Mouse (Mus musculus): ENCODE measurements at regions not wholly inside any gene's neighbourhood (a gene's known extent, or its start where the extent isn't known, plus 50 kb on each side); places are given as distances from the start of the nearest gene placed in this dataset.
A peak's percentile ranks its signal among the peaks of the same experiment; 100 is the strongest.

GRCm38 (mm10) chr2:117021787-117022186 lies 99.4 kb upstream of the Spred1 start:
- peak; percentile 14; the same call in 1 of the 2 replicates for ATAC-seq (ENCODE audit: low TSS enrichment)

- no peak for ATAC-seq (ENCODE audit: low TSS enrichment)
Observed at GRCm38 (mm10) chr2:117023436-117023835, 97.7 kb upstream of the Spred1 start.

- ATAC-seq (ENCODE audit: low TSS enrichment), result no peak
Observed at GRCm38 (mm10) chr2:117027071-117027470, 94.1 kb upstream of the Spred1 start.

GRCm38 (mm10) chr2:117028771-117029170 lies 92.4 kb upstream of the Spred1 start:
- ATAC-seq (ENCODE audit: low TSS enrichment), result no peak

GRCm38 (mm10) chr2:117036197-117036872 lies 84.8 kb upstream of the Spred1 start:
- peak; percentile 55 for ATAC-seq (ENCODE audit: low TSS enrichment)

GRCm38 (mm10) chr2:117040211-117040610 lies 81.0 kb upstream of the Spred1 start:
- ATAC-seq (ENCODE audit: low TSS enrichment), result no peak

- no peak for ATAC-seq (ENCODE audit: low TSS enrichment)
Observed at GRCm38 (mm10) chr2:117043831-117044230, 77.3 kb upstream of the Spred1 start.

- ATAC-seq (ENCODE audit: low TSS enrichment), result peak; percentile 82
Observed at GRCm38 (mm10) chr2:117048290-117048730, 72.9 kb upstream of the Spred1 start.

- no peak for ATAC-seq (ENCODE audit: low TSS enrichment)
Observed at GRCm38 (mm10) chr2:117050061-117050460, 71.1 kb upstream of the Spred1 start.

- ATAC-seq (ENCODE audit: low TSS enrichment), result no peak
Observed at GRCm38 (mm10) chr2:117064126-117064525, 57.0 kb upstream of the Spred1 start.

GRCm38 (mm10) chr2:117070348-117070747 lies 50.8 kb upstream of the Spred1 start:
- no peak for ATAC-seq (ENCODE audit: low TSS enrichment)

- no peak for ATAC-seq (ENCODE audit: low TSS enrichment)
Observed at GRCm38 (mm10) chr2:117071098-117071497, 50.1 kb upstream of the Spred1 start.

Measured in frontal cortex, adult (tissue).